Mouse (Mus musculus): Measurements from ENCODE around the gene Slc38a6.

Slc38a6 gene

GRCm38 (mm10) chr12:73357311-73357710, 70.7 kb downstream of the Slc38a6 start:
- DNase-seq (ENCODE audit: low spot score), result no peak

GRCm38 (mm10) chr12:73357736-73358135, 71.2 kb downstream of the Slc38a6 start:
- DNase-seq (ENCODE audit: low spot score), result no peak

DNA sequence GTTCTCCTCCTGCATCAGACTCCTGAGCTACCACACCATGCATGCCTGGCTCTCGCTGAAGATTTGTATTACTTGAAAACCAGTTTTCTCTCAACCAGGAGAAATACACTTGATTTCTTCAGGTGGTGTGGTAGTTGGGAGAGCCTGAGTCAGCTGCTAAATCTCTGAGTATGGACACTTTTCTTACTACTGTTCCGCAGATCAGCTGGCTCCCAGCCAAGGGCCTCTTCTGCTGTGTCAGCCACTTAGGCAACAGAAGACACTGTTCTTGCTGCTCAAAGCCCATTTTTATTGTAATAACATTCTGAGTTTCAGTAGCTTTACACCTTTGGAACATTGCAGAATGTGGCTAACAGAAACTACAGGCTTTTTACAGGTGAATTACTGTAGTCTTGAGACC, 72.1 kb downstream of the Slc38a6 start:
- DNase-seq (ENCODE audit: low spot score), result no peak

DNA sequence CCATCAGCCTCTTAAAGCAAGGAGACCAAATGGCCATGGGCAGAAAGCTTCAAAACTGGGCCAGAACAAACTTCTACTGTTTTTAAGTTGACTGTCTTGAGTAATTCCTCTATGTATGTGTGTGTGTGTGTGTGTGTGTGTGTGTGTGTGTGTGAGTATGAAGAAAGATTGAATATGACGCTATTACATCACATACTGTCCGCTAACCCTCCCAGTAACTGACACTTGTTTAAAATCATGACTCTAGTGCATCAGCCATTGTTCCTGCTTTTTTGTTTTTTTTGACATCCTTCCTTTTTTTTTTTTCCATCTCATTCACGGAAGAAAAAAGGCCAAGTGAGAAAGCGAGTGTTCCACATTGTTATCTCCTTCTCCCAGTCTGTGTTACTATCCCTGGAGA, 72.9 kb downstream of the Slc38a6 start:
- DNase-seq (ENCODE audit: low spot score), result no peak

GRCm38 (mm10) chr12:73361201-73361600, 74.6 kb downstream of the Slc38a6 start:
- no peak for DNase-seq (ENCODE audit: low spot score)

DNA sequence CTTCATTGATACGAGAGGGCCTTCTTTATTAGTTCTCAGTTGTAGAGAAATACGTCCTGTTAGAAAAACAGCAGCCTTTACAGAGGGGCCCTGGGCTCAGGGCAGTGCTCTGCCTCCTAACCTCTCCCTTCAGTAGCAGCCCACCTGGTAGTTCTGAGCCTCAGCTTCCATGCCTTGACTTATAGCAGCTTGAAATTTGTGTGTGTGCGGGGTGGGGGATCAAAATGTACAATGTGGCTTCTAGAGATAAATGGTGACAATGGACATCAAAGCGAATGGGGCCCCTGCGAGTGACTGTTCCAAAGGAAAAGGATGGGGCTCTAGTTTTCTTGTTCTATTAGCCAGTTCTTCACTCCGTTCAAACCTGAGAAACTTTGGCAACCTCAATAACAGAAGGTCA, 76.8 kb downstream of the Slc38a6 start:
- DNase-seq (ENCODE audit: low spot score), result no peak

DNA sequence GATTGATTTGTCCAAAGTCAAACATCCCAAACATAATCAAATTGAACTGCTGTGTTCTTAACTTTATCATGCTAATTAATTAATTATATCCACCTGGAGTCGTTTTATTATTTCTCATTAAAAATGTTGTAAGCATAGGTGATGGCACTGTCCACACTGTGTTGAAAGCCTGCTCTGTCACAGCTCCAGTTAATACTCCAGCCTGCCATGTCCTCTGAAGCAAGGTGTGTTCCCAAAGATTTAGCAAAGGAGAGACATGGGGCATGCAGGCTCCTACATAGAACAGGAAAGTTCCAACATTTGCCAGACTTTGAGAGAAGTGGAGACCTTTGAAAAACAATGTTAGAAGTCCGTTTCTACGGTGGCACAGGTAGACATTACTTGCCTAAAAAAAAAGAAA, 77.4 kb downstream of the Slc38a6 start:
- DNase-seq (ENCODE audit: low spot score), result no peak

DNA sequence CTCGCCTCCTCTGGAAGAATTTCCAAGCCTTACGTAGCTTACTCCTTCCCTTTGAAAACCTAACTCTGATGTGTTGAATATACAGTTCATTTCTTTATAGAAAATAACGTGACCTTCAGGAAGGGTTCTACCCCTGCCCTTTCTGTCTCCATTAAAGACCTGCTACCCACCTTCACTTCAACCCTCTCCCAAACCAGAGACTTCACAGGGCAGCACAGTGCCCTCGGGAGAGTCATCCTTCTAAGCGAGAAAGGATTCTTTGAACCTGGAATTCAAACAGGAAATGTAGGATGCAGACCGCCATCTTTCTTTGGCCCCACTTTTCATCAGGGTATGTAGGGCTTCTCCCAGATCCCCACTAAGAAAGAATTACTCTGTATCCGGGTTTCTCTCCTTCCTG, 80.0 kb downstream of the Slc38a6 start:
- no peak for DNase-seq (ENCODE audit: low spot score)

DNA sequence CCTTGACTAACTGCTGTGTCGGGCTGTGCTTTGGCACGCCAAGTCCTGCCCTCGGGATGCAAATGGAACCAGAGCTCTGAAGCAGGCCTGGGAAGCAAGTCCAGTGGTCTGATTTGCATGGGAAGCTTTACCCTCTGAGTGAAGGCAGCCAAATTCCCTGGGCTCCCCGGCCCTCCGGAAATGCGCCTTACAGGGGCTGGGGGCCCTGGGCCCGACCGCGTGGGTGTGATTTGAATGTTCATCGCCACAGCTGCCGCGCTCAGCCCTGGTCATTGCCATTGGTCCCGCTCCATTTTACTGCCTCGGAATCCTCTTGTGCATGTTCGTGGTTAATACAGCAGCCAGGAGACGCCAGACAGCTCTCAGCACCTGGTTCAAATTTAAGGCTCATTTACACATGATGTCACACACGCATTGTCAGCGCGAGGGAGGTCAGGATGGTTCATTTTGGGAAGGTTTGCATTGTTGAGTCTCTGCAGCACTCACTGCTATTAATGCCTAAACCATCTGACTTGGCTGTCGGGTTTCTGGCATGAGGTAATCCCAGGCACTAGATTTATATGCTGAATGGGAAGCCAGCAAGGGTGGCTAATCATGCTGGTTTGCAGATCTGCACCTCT, 81.0 kb downstream of the Slc38a6 start:
- no peak for DNase-seq (ENCODE audit: low spot score)

DNA sequence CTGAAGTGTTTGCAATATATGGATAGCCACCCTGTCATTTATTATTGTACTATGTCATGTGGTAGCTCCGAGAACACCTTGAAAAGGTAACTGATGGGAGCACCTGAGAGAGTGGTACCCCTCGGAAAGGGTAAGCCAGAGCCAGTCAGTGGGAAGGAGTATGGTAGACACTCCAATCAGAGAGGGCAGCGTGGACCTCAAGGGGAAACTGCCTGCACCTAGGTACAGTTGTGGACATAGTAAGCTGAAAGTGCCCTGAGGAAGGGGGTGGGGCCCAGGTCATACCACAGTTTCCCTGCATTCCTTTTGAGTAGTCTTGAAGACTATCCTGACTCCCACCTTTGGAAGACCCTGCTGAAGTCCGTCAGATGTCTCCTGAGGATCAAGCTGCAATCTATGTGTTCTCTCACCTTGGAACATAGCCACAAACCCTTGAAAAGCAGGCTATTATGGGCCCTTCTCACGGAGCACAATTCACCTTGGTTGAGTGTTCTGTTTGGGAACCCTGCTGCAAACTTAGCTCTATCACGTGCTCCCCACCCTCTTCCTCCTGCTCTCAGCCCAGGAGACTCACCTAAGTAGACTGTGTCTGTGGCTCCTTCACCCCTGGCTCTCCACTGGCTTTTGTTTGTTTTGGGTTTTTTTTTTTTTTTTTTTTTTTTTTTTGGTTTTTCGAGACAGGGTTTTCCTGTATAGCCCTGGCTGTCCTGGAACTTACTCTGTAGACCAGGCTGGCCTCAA, 82.5 kb downstream of the Slc38a6 start:
- no peak for DNase-seq (ENCODE audit: low spot score)

GRCm38 (mm10) chr12:73370367-73370944, 83.9 kb downstream of the Slc38a6 start:
- no peak for DNase-seq (ENCODE audit: low spot score)

- no peak for DNase-seq (ENCODE audit: low spot score)
These were observed 84.6 kb downstream of the Slc38a6 start for GRCm38 (mm10) chr12:73371132-73371531.

DNA sequence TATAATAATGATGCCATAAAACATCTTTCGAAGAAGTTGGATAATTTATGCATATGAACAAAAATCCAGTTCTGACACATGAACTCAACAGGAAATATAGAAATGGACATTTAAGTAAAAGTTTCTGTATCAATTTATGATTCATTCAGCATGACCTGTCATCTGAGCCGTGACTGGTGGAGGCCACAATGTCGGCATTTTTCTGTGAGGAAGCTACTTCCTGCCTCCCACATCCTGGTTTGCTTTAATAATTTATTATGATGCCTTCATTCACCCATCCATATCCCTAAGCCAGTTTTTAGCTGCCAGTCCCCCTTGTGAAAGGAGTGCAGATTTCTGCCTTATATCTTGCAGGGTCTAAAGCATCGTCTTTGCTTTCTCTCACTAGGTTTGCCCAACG, 91.4 kb downstream of the Slc38a6 start:
- no peak for DNase-seq (ENCODE audit: low spot score)

DNA sequence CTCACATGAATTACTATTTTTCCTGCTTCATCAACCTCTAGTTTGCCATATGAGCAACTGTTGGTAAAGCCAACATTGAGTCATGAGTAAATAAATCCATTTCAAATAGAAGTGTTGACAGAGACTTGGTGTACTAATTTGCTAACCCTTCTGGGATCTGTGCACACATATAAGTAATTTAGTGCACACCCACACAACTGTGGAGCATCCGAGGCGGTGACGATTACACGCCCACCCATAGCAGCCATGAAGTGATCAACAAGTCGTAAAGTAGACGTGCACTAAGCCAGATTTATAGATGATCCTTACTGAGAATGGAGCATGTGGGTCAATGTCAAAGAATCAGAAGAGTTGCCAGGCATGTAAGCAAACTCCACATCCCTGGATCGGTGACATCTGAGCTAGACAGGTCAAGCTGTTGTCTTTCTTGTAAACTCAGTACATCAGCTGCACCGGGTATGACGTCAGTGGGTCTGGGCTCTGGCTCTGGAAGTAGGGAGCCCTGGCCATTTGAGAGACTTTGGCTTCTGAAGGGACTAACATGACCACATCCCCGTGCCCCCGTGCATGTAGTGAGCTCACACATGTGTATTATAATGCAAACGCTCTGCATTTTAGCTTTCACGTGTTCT, 92.3 kb downstream of the Slc38a6 start:
- no peak for DNase-seq (ENCODE audit: low spot score)

GRCm38 (mm10) chr12:73380686-73381360, 94.2 kb downstream of the Slc38a6 start:
- no peak for DNase-seq (ENCODE audit: low spot score)

DNA sequence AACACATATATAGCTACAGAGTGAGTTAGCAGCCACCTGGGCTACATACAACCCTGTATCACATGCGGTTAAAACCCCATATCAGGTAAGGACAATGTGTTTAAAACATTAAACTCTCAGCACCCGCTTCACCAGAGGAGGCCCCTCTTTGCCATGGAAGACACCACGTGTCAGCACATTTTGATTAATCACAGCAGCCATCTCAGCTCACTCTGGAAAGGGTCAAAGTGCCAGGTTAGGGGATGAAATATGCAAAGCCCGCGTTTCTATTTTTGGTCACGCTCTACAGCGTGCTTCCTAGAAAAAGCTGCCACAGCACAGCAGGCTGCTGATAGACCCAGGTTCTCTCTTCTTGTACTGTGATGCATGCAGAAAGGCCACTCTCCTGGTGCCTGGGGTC, 94.9 kb downstream of the Slc38a6 start:
- DNase-seq (ENCODE audit: low spot score), result no peak

- no peak for DNase-seq (ENCODE audit: low spot score)
These were observed 96.0 kb downstream of the Slc38a6 start for GRCm38 (mm10) chr12:73382290-73383178.

GRCm38 (mm10) chr12:73383179-73383510, 96.6 kb downstream of the Slc38a6 start:
- no peak for DNase-seq (ENCODE audit: low spot score)

DNA sequence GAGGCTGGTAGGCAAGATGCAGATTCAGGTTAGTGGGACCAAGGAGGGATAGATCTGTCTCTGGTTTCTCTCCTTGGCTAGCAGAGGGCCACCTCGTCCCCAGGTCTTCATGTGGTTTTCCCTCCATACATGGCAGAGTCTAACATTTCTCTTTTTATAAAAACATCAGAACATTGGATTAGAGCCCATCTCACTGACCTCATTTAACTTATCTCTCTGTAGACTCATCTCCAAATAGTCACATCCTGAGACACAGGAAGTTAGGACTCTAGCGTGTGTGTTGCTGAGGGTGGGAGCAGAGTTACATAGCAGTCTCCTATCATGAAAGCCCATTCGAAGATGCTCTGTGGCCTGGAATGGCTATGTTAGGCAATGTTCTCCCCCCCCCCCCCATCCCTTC, 97.3 kb downstream of the Slc38a6 start:
- DNase-seq (ENCODE audit: low spot score), result no peak

DNA sequence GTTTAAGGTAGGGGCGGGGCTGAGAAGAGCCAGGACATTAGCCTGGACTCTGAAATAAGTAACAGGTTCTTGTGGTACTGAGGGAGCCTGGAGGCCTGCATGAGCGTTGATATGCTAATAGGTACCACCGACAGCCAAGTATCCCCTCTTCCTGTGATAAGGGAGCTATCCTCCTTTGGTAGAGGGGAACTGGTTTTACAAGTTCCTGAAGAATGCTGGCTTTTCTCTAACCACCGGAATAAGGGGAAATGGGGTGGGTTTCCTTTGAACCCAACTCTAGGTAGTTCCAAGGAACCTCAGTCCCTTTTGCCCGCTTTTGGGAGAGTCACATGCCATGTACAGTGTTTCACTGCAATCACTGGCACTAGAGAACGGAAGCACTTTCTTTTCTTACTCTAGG, 98.2 kb downstream of the Slc38a6 start:
- no peak for DNase-seq (ENCODE audit: low spot score)

GRCm38 (mm10) chr12:73392507-73392906, 105.9 kb downstream of the Slc38a6 start:
- no peak for DNase-seq (ENCODE audit: low spot score)

- no peak for DNase-seq (ENCODE audit: low spot score)
These were observed 106.4 kb downstream of the Slc38a6 start for GRCm38 (mm10) chr12:73393018-73393417.

Measured in urinary bladder, postnatal 10 days (tissue).